ENCODE assay signal across 8 mouse cellular contexts in genomic region chr1:74028118-74028880, GRCm38 (mm10).
DNase-seq lines count a peak whose midpoint lies in the region; ATAC-seq and TF ChIP-seq lines count a peak whose summit lies in the region.
"Had no signal": no experiment of that assay in that cellular context is flagged by ENCODE, and none has a peak within 500 bp of the region (broad histone marks: within the 10 kb centered on the region; RNA-seq: fewer than 3 reads in every experiment).

No protein-coding gene starts in this region.

- no peaks in the 10 kb centered on the region for H3K9me3 ChIP-seq in kidney, embryonic 16.5 days (ENCODE audit: low read length)
- no peaks in the 10 kb centered on the region for H3K9me3 ChIP-seq in liver, embryonic 12.5 days (replicated peaks)

- peaks cover 96% of the 10 kb centered on the region for H3K4me1 ChIP-seq in kidney, embryonic 16.5 days (ENCODE audit: insufficient read depth, low read length)
- peaks cover 80% of the 10 kb centered on the region for H3K4me1 ChIP-seq in brown adipose tissue, adult 24 weeks (ENCODE audit: control insufficient read depth, insufficient read depth, insufficient read length, low read length)
- peaks cover 65% of the 10 kb centered on the region for H3K4me1 ChIP-seq in embryonic fibroblast, embryonic 13.5 days (ENCODE audit: control insufficient read depth, insufficient read depth, low read length)
- peaks cover 64% of the 10 kb centered on the region for H3K4me1 ChIP-seq in liver, embryonic 12.5 days

- H3K4me2 ChIP-seq in kidney, embryonic 16.5 days (replicated peaks; ENCODE audit: low read depth, low read length): no peak overlapping the region
- no peak overlapping the region for H3K4me2 ChIP-seq in liver, embryonic 12.5 days

- no peak for TF ChIP-seq POLR2A in embryonic fibroblast, embryonic 13.5 days (IDR thresholded peaks at IDR 0.05; ENCODE audit: low read depth, low read length)

- H3K9ac ChIP-seq in kidney, embryonic 16.5 days (replicated peaks; ENCODE audit: low read length): peak overlapping the region; percentile 35
- H3K9ac ChIP-seq in liver, embryonic 12.5 days: no peak overlapping the region

- peak overlapping the region; percentile 91 for H3K27ac ChIP-seq in kidney, embryonic 16.5 days (ENCODE audit: low read length)
- H3K27ac ChIP-seq in brown adipose tissue, adult 24 weeks (replicated peaks; ENCODE audit: low read depth, low read length): peak overlapping the region; percentile 95
- H3K27ac ChIP-seq in embryonic fibroblast, embryonic 13.5 days (ENCODE audit: insufficient read depth, low read length): peak overlapping the region; percentile 78
- H3K27ac ChIP-seq in liver, embryonic 12.5 days: peak overlapping the region; percentile 2; the same call in 1 of the 2 replicates

- H3K27me3 ChIP-seq in kidney, embryonic 16.5 days (ENCODE audit: insufficient read depth, low read length): no peaks in the 10 kb centered on the region
- H3K27me3 ChIP-seq in liver, embryonic 12.5 days (replicated peaks): peaks cover 10% of the 10 kb centered on the region; the same call in 1 of the 2 replicates
- H3K27me3 ChIP-seq: Patski had no signal

- 61% methylated on average over 13 of the region's 13 CpGs for WGBS in kidney, embryonic 16.5 days
- WGBS in liver, embryonic 12.5 days (ENCODE audit: insufficient replicate concordance): 64% methylated on average over 13 of the region's 13 CpGs

- ATAC-seq in kidney, embryonic 16.5 days (ENCODE audit: low FRiP score, low TSS enrichment): no peak
- no peak for ATAC-seq in liver, embryonic 12.5 days
- ATAC-seq in activated CD4-positive, CD25-positive, alpha-beta regulatory T cell, adult 4 months: no peak

- no peak for TF ChIP-seq CTCF in embryonic fibroblast, embryonic 13.5 days (IDR thresholded peaks at IDR 0.05; ENCODE audit: borderline replicate concordance, insufficient read depth, low read length)

- no peak overlapping the region for H3K4me3 ChIP-seq in kidney, embryonic 16.5 days (ENCODE audit: low read length)
- peak overlapping the region; percentile 2 for H3K4me3 ChIP-seq in brown adipose tissue, adult 24 weeks (ENCODE audit: insufficient read depth, low read depth, low read length)
- H3K4me3 ChIP-seq in embryonic fibroblast, embryonic 13.5 days (ENCODE audit: insufficient read depth, low read length): no peak overlapping the region
- no peak overlapping the region for H3K4me3 ChIP-seq in liver, embryonic 12.5 days

- no peaks in the 10 kb centered on the region for H3K36me3 ChIP-seq in kidney, embryonic 16.5 days (ENCODE audit: insufficient read depth, low read length)
- H3K36me3 ChIP-seq in liver, embryonic 12.5 days: no peaks in the 10 kb centered on the region

- DNase-seq in kidney, adult 18-20 months: no peak
- DNase-seq in spleen, postnatal 4 days (ENCODE audit: low spot score in 2 of 2): no peak

Comparison
In these comparisons a context has a peak if more than half of its experiments do, and no peak if none do; other contexts are left out.
1. H3K27ac ChIP-seq: peak in every context shown above with its lines; median percentile 95 in brown adipose tissue, adult 24 weeks; 91 in kidney, embryonic 16.5 days; 78 in embryonic fibroblast, embryonic 13.5 days; 2 in liver, embryonic 12.5 days.